Mouse (Mus musculus) left cerebral cortex, postnatal 25 days (tissue): ENCODE results near the gene Gsto2. TPM values are rescaled to one million over a fixed set of nuclear protein-coding genes. Genes with fewer than 3 reads are reported as not detected.

Experiments used
- DNase-seq, 2 experiments: peaks; one replicate each; pipeline ENCODE4 v3.0.0; 2022; ENCODE audit warnings: low spot score in 2 of 2, mixed read lengths in 1 of 2
- intact Hi-C: fragments of 180-260 bp; cut with DNase I; formaldehyde crosslinking; loops from one replicate; pipeline ENCODE4 v1.15.1; 2025
- total RNA-seq, 2 experiments: library from RNA; stranded (reverse); gene quantifications; 2 replicates each; pipeline ENCODE4 v1.2.3; 2021

Gsto2 gene
- total RNA-seq, 2 experiments from 2014 or later: 1.6 to 1.7 TPM

DNA sequence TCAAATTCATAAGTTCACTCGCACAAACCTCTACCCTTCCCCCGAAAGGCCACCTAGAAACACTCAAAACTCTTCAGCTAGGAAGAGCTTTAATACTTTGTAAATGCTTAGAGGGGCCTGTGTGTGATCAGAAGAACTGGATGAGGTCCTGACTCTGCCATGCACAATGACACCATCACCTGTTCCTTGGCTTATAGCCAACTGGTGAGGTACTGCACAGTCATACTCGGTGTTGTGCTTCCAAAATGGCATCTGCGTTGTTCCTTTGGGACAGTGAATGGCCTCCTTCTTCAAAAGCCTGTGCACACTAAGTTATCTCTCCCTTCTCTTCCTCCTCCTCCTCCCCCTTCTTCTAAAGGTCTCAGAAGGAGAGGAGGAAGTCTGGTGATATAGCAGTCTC lies 45.4 kb downstream of the Gsto2 start:
- no peak for DNase-seq
- intact Hi-C loops: no loop called here

DNA sequence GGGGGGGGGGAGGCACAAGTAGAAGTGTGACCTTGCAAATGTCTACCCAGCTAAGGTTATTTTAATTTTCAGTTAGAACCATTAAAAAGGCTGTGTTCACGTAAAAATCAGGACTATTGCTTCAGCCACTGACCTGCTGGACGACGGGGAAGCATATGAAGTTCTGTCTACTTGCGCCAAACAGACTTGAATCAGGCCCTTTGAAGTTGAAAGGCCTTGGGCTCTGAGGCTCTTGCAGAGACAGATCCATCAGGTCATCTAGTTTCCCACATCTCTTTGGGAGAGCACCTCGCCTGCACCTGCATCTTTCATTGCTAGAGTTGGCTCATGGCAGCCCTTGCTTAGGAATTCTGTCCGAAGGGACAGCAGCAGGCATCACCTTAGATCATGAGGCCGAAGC lies 48.0 kb downstream of the Gsto2 start:
- no peak for DNase-seq
- intact Hi-C loops: no loop called here

DNA sequence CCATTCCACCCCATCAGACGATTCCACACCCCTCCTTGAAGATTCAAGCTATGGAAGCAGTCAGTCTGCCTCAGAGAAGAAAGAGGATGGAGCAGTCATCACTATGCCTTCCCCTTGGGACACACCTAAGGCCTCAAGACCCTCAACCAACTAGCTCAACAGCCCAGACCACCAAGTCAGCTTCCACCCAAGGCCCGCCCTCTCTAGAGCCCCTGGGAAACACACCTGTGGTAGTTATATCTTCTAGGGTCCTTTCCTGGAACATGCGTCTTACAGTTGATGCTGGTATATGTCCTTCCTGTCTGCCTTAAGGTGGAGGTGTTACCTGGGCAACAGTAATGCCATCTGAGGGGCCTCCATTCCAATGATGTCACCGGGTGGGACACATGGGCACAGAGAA lies 48.9 kb downstream of the Gsto2 start:
- DNase-seq: no peak
- intact Hi-C loops: no loop called here

DNA sequence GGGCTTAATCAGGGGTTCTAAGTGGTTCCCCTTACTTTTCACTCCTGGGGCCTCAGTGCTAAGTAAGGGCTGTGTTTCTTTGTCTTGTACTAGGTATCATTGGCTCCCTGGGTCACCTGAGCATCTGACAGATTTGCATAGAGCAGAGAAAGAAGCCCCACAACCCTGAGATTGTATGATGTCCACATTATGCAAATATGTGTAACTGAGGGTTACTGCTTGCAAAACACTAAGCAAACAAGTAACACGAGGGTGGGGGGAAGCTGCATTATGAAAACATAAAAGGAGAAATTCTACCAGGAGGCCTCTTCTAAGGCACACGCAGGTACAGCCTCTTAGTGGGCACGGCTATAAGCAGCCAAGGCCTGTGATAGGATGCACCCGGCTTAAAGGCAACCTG lies 49.9 kb downstream of the Gsto2 start:
- DNase-seq: no peak

DNA sequence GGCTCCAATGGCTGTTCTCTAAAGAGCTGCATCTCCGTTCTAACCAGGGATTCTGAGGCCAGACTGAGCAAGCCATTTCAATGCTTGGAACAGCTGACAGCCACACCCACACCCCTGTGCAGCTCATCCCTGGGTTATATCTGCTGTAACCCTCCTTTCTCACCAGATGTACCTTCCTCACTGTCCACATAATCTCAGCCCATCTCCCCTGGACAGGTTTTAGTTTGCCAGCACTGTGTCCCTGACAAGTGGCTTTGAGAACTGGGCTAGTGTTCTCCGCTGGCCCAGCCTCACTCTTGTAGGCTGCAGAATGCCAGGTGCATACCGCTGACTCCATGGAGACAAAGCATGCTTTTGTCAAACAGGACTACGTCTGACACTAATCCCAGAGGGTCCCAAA lies 52.1 kb downstream of the Gsto2 start:
- no peak for DNase-seq
- intact Hi-C loops: no loop called here

More for the DNA sequence above, 49.9 kb downstream of the Gsto2 start:
- intact Hi-C loops: no loop called here

DNA sequence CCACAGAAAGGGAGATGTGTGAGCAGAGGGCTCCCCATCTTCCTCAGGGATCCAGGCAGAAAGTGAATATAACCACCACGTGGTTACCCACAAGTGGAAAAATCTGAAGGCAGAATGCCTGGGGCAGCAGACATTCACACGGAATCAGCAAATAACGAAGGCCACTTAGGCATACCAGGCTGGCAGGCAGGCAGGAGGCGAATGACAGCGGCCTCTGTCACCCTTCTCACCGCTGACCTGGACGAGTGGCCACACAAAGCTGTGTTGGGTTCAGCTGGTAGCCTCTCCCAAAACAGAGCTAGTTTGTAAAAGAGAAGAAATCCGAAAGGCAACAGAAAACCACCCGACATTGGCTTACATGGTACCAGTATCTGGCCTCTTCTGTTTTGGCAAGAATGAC lies 52.7 kb downstream of the Gsto2 start:
- intact Hi-C loops: no loop called here
- no peak for DNase-seq

DNA sequence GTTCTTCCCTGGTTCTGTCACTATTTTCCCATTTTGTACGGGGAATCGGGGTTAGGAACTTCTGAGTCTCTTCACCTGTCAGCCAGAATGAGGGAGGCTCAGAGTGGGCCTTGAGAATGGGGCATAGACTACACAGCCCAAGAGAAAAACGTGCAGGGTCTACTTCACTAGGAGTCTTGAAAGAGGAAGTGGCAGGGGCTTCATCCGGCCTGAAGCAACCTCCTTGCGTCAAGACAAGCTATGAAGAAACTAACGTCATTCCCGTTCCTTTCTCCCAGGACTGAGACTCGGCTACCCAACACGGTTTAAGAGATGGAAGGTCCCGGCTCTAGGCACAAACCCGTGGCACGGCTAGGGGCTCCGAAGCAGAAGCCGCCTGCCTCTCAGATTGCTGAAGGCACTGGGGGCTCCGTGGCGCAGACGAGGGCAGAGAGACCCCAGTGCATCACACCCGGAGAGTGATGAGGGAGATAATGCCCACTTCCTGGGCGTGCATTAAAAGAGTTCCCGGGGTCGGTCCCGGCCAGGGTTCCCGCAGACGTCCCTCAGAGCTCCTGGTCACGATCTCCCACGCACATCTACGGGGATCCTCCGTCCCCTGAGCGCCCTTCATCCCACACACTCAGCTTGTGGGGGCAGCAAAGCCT lies 53.2 kb downstream of the Gsto2 start:
- intact Hi-C loops: no loop called here
- DNase-seq: no peak

DNA sequence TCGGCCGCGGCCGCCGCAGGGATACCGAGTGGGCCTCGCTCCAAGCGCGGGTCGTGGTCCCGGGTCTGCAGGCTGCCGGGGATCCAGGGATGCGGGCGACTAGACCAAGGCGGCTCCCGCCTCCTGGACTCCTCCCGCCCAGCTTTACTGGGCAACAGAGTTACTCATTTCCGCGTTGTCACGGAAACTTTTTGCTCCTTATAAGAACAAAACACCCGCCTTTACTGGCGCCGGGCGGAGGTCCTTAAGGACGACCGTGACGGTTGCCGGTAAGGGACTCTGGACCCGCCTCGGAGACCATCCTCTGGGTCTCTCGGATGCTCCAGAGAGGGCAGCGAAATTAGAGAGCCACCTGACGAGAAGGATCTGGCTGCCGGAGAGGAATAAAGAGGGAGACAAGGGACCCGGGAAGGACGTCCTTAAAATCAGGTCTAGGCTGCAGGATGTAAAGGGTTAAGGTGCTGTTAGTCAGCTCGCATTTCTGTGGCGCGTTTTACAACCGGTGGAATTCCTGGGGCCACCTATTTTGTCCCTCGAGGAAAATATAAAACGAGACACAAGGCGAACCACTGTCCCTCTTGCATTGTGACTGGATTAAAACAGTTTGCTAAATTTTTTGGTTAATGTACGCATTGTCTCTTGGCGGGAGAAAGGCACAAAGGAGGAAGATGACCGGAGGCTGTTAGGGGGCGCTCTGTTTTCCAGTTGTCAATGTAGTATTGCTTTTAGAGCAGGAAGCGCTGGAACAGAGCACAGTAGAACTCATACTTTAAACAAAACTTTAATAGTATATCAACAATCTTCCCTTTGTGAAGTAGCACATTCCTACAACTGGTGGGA lies 54.0 kb downstream of the Gsto2 start, which contains the start of the genes Cfap43 and Itprip:
Gene Cfap43 (minus strand): TSS at position 162 of the 840 bp plus-strand sequence.
Gene Itprip (minus strand): TSS at position 174 of the 840 bp plus-strand sequence.
- peak; percentile 61 to 67 for DNase-seq
- intact Hi-C loops: no loop called here

DNA sequence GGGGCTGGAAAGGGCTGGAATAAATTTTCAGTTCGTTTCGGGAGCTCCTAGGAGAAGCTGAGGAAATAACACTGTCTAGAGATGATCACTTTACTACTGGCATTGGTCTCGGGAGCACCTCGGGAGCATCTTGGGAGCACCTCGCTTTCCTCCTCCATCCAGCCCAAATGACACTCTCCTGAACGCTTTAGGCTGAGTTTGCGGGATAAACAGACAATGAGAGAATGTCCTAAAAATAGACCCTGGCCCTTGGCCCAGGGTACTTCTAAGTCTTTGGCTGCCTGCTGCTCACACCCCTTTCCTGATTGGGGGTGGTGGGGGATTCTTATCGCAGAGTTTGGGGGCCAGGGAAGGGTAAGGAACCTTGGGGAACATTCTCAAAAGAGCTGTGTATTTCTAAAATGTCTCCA lies 54.6 kb downstream of the Gsto2 start:
- intact Hi-C loops: no loop called here
- no peak for DNase-seq

DNA sequence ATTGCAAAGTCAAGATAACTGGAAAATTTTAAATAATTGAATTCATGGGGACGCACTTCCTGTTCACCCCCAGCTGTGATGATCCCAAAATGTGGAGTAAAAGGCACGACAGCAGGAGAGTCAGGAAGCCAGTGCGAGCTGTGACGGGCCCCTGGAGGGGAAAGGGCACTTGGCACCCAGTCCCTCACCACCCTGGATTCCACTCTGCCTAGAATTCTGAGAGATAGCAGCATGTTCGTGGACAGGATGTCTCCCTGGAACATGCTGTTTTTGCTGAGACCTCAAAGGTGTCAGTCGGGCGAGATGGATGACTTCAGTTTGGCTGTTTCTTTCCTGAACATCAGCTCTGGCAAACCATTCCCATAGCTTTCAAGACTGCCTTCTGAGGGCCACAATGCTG lies 60.5 kb downstream of the Gsto2 start:
- intact Hi-C loops: no loop called here
- no peak for DNase-seq

DNA sequence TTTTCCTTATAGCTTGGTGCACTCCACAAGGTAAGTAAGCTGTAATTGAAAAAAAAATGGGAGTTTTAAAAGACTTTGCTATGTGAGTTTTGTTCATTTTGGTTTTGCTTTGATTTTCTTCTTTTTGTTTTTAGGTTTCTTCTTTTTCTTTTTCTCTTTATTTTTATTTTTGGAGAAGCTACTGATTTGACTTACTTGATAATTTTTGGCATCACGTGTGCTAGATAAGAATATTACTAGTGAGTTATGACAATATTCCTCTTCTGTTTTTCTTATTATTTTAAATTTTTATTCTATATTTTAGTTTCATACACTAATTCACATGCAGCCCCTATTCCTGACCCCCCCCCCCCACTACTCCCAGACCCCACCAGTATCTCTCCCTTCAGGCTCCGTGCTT lies 61.7 kb downstream of the Gsto2 start:
- DNase-seq: no peak
- intact Hi-C loops: no loop called here

DNA sequence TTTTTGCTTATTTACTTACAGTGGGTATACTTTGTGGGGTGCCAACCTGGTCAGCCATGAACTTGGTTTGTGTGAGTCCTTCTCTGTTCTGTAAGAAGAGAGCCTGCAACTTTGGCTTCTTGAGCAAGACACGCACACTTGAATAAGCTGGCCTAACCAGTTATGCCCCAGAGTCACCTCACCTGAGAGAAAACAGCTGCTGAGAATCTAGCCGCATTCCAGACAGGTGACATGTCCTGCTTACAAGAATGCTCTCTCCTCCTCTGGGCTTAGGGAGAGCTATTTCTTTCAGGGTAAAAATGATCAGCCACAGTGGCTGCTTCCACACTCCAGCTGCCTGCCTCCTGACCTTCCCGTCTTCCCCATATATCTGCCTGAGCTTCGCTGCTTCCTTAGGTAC lies 63.7 kb downstream of the Gsto2 start:
- intact Hi-C loops: no loop called here
- DNase-seq: no peak

DNA sequence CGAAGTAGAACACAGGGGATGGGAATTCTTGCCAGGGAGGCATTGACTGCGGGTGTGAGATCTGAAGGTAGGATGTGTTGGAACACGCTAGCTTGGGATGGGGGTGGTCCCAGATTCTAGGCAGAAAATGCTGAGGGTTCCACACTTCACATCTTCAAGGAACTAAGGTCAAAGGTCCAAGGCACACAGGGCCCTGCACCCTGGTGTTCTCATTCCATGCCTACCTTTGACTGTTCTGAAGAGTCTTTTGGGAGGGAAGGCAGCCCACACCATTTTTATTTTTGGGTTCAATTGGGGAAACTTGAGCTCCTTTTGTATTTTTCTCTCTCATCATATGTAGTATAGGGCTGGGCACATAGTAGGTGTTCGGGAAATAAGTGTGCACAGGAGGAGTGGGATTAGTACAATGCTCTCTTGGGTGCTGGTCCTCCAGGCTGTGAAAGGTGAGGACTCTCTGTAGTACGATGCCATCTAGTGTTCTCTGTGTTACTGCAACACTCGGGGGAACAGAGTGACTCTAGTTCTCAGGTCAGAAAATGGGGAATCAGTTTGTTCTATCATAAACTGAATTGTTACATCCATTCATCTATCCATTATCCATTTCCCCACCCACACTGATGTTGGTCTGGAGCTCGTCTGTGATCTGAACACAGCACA lies 66.8 kb downstream of the Gsto2 start:
- peak in 1 of 2 experiments; percentile 37 for DNase-seq
- intact Hi-C loops: loop anchor here (1.0 to 10.0 kb wide), 3 partner anchors 50 to 427 kb away; no protein-coding TSS in a partner anchor

DNA sequence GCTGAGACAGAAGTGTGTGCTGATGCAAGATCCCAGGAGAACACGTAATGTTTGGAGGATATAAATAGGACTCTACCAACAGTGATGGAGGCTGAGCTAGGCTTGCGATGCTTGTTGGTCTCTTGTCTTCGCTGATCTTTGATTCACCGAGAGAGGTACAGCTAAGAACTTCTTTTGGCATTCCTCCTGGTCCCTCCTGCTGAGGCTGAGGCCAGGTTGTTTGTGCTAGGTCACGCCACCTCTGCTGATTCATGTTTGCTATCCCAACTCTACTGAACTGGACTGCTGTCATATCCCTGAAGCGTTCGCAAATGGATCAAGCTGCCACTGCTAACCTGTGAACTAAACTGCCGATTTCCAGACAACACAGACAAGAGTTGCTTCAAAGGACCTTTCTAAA lies 68.8 kb downstream of the Gsto2 start:
- intact Hi-C loops: loop anchor here (10.0 kb wide), 2 partner anchors 279 to 429 kb away; no protein-coding TSS in a partner anchor
- no peak for DNase-seq

DNA sequence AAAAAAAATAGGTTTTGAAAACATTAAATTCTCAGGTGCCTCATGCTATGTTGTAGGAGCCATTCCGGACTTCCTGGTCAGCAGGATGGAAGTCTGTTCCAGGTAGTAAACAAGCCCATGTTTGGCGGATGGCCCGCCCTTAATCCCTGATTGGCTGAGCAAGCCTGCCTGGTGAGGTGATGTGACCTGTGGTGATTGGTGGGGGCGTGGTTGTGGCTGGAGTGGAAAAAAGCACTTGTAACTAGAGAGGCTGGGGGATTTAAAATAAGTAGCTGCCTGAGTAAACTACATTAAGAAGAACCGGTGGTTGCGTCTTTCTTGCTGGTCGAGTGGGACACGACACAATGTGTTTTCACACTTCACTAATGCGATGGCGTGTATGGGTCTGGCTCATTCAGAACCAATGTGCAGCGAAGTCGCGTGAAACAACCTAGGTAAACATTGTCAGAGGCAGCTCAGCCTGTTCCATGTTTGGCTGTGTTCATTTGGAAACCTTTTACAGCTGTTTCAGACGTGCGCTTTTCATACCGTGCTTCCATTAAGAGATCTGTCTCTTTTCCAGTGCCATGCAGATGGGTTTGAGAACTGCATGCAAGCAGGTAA lies 69.4 kb downstream of the Gsto2 start:
- intact Hi-C loops: loop anchor here (10.0 kb wide), 2 partner anchors 280 to 430 kb away; no protein-coding TSS in a partner anchor

DNA sequence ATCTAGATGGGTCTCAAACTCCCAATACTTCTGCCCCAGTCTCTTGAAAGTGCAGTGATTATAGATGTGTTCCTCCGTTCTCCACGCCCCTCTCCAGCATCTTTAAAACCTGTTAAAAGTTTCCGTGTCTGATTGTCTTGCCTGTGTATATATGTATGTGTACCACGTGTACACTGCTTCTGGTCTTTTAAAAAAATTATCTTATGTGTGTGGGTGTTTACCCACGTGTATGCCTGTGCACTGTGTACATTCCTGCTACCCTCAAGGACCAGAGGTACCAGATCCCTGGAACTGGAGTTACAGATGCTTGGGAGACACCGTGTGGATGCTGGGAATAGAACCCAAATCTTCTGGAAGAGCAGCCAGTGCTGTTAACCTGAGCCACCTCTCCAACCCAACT lies 70.2 kb downstream of the Gsto2 start:
- no peak for DNase-seq
- intact Hi-C loops: loop anchor here (10.0 kb wide), 2 partner anchors 281 to 431 kb away; no protein-coding TSS in a partner anchor

More for the DNA sequence above, 69.4 kb downstream of the Gsto2 start:
- no peak for DNase-seq
